Mouse (Mus musculus): ENCODE measurements around the gene Ccl28. TPM values are rescaled to one million over a fixed set of nuclear protein-coding genes. Genes with fewer than 3 reads are reported as not detected.
A peak's percentile ranks its signal among the peaks of the same experiment; 100 is the strongest.
"Not testable (repeated sequence)": the region's sequence is repeated elsewhere in the genome, so short reads cannot be mapped to it uniquely, and the experiment has no call there.

The Ccl28 gene
- not detected for total RNA-seq (2021)

DNA sequence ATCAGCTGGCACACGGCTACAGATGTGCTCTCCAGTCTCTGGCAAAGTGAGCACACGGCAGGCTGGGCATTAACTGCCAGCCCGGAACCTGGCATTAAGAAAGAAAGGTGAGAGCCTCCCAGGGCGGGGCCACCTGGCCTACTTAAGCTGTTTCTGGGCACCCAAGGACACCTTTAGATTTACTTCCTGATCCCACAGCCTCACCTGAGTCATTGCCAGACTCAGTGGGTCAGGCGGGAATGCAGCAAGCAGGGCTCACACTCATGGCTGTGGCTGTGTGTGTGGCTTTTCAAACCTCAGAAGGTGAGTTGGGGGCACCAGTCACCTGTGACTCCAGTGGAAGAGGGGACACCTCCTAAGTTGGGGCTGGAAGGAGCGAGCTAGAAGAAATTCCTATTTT, at the start of gene Ccl28:
Gene Ccl28, plus strand, starts transcription at position 186 of the 400 bp plus-strand sequence.
- intact Hi-C loops (cut with DNase I), result no loop called here
- no peak for DNase-seq

- DNase-seq; intact Hi-C loops (cut with DNase I): not testable (repeated sequence)
Observed at GRCm38 (mm10) chr13:119596321-119597211, 27.1 kb upstream of the Ccl28 start.

DNA sequence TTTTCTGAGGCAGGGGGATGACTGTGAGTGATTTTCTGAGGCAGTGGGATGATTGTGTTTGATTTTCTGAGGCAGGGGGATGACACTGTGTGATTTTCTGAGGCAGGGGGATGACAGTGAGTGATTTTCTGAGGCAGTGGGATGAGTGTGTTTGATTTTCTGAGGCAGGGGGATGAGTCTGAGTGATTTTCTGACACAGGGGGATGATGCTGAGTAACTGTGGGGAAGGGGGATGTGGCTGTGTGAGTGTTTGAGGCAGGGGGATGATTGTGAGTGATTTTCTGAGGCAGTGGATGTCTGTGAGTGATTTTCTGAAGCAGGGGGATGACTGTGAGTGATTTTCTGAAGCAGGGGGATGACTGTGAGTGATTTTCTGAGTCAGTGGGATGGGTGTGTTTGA, 25.2 kb upstream of the Ccl28 start:
- not testable (repeated sequence) for DNase-seq

GRCm38 (mm10) chr13:119599066-119599465, 24.6 kb upstream of the Ccl28 start:
- DNase-seq; intact Hi-C loops (cut with DNase I): not testable (repeated sequence)

More for the DNA sequence above, 25.2 kb upstream of the Ccl28 start:
- intact Hi-C loops (cut with DNase I), result not testable (repeated sequence)

DNA sequence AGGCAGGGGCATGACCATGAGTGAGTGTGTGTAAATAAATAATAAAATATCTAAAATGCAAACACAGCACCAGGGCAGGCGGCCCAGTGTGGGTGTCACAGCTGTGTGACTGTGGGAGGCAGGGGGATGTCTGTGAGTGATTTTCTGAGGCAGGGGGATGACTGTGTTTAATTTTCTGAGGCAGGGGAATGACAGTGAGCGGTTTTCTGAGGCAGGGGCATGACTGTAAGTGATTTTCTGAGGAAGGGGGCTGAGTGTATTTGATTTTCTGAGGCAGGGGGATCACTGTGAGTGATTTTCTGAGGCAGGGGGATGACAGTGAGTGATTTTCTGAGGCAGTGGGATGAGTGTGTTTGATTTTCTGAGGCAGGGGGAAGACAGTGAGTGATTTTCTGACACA, 24.1 kb upstream of the Ccl28 start:
- DNase-seq, result not testable (repeated sequence)

DNA sequence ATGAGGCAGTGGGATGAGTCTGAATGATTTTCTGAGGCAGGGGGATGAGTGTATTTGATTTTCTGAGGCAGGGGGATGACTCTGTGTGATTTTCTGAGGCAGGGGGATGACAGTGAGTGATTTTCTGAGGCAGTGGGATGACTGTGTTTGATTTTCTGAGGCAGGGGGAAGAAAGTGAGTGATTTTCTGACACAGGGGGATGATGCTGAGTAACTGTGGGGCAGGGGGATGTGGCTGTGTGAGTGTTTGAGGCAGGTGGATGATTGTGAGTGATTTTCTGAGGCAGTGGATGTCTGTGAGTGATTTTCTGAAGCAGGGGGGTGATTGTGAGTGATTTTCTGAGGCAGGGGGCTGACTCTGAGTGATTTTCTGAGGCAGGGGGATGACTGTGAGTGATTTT, 23.5 kb upstream of the Ccl28 start:
- peak in 1 of 2 experiments; percentile 31 for DNase-seq
- intact Hi-C loops (cut with DNase I), result not testable (repeated sequence)

More for the DNA sequence above, 24.1 kb upstream of the Ccl28 start:
- intact Hi-C loops (cut with DNase I), result not testable (repeated sequence)

DNA sequence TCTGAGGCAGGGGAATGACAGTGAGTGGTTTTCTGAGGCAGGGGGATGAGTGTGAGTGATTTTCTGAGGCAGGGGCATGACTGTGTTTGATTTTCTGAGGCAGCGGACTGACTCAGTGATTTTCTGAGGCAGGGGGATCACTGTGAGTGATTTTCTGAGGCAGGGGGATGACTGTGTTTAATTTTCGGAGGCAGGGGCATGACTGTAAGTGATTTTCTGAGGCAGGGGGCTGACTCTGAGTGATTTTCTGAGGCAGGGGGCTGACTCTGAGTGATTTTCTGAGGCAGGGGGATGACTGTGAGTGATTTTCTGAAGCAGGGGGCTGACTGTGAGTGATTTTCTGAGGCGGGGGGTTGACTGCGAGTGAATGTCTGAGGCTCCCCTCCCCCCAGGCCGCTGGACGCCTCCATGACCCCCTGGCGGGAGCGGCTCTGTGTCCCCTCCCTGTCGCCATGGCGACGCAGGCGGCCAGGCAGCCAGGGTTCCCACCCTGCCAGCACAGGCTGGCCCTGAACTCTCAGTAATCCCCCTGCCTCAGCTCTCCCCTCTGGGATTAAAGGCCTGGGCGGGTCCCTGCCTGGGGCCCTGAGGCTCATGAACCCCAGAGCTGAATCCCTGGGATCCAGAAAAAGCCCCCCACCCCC, 20.8 kb upstream of the Ccl28 start:
- DNase-seq, result peak in 1 of 2 experiments; percentile 37
- intact Hi-C loops (cut with DNase I), result not testable (repeated sequence)

- intact Hi-C loops (cut with DNase I); DNase-seq: not testable (repeated sequence)
Observed at GRCm38 (mm10) chr13:119603890-119604289, 19.7 kb upstream of the Ccl28 start.

GRCm38 (mm10) chr13:119604322-119604721, 19.3 kb upstream of the Ccl28 start:
- intact Hi-C loops (cut with DNase I); DNase-seq: not testable (repeated sequence)

GRCm38 (mm10) chr13:119618841-119619240, 4.8 kb upstream of the Ccl28 start:
- intact Hi-C loops (cut with DNase I), result no loop called here

GRCm38 (mm10) chr13:119619735-119620134, 3.9 kb upstream of the Ccl28 start:
- DNase-seq, result no peak
- intact Hi-C loops (cut with DNase I), result no loop called here

More at GRCm38 (mm10) chr13:119618841-119619240, 4.8 kb upstream of the Ccl28 start:
- no peak for DNase-seq

- DNase-seq, result peak in 1 of 2 experiments; percentile 14
- intact Hi-C loops (cut with DNase I), result not testable (repeated sequence)
Observed at GRCm38 (mm10) chr13:119625952-119626351, 2.3 kb downstream of the Ccl28 start.

DNA sequence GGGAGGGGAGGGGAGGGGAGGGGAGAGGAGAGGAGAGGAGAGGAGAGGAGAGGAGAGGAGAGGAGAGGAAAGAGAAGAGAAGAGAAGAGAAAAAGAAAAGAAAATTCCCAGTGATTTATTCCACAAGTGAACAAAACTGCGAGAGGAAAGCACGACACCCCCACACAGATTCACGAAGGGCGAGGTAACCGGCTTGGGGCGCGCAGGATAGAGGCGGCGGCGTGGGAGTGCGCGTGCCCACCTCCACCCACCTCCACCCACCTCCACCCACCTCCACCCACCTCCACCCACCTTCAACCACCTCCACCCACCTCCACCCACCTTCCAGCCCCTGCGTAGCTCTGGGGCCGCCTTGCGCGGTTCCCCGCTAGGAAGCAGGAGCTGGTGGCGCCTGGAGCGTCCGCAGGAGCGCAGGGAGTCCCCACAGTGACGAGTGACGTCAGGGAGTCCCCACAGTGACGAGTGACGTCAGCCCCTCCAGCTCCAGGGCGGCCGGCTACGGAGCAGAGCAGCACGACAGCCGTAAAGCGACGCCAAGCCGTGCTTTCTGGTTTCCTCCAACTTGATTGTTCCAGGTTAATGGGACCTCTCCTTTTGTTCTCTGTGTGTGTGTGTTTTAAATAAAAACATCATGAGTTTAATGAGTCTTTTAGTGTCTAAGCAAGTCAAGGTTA, 8.0 kb downstream of the Ccl28 start:
- peak; percentile 74 to 77 for DNase-seq
- intact Hi-C loops (cut with DNase I), result no loop called here

GRCm38 (mm10) chr13:119632156-119632548, 8.5 kb downstream of the Ccl28 start:
- intact Hi-C loops (cut with DNase I), result no loop called here
- DNase-seq, result no peak

DNA sequence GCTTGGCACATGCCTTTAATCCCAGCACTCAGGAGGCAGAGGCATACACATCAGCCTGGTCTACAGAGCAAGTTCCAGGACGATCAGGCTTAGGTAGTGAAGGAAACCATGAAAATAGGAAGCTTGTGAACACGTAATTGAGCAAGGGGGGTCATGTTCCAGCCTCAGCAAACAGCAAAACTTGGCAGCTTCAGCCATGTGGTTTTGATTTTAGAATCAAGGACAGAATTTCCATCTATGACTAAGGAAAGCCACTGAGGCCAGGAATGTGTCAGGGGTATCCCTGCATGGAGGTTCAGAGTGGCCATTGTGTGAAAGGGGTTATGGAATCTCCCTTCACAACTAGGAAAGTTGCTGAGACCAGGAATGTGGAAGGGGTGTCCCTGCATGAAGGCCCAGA, 11.9 kb downstream of the Ccl28 start:
- DNase-seq, result no peak
- intact Hi-C loops (cut with DNase I), result no loop called here

DNA sequence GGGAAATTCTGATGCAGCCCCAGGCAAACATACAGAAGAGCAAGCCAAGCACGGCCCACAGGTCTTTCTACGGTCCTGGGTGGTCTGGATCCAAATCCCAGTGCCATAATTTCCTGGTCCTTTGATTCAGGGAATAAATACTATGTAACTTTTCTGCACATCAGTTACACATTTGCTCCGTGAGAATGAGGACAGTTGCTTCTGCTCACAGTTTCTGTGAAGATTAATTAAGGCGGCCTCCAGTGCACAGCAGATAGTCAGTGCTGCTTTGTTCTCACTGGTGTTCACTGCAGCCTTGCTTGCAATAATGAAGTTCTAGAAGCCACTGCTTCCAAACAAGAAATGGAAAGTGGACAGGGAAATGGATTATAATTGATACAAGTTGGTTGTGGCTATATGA, 14.2 kb downstream of the Ccl28 start:
- no peak for DNase-seq
- intact Hi-C loops (cut with DNase I), result loop anchor here (2.0 kb wide), 1 partner anchor 99 kb away; no protein-coding TSS in a partner anchor

GRCm38 (mm10) chr13:119638449-119638848, 14.8 kb downstream of the Ccl28 start:
- DNase-seq, result no peak
- intact Hi-C loops (cut with DNase I), result loop anchor here (2.0 kb wide), 1 partner anchor 98 kb away; no protein-coding TSS in a partner anchor

DNA sequence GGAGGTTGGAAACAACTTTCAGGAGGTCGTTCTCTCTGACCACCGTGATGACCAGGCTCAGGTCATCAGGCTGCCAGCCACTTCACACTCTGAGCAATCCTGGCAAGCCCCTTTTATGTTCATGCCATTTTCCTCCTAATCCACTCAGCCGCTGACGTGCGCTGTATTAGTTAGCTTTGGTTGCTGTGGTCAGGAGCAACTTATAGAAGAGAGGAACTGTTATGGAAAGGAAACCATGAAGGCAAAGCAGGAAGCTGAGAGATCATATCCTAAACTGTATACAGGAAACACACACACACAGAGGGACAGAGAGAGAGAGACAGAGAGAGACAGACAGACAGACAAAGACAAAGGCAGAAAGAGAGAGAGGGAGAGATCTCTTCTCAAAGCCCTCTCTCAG, 15.7 kb downstream of the Ccl28 start:
- DNase-seq, result no peak
- intact Hi-C loops (cut with DNase I), result loop anchor here (2.0 kb wide), 1 partner anchor 97 kb away; no protein-coding TSS in a partner anchor

- peak in 1 of 2 experiments; percentile 23 for DNase-seq
- intact Hi-C loops (cut with DNase I), result loop anchor here (2.0 to 5.0 kb wide), 2 partner anchors 82 to 160 kb away; no protein-coding TSS in a partner anchor
Observed at GRCm38 (mm10) chr13:119640504-119640903, 16.9 kb downstream of the Ccl28 start.

GRCm38 (mm10) chr13:119641145-119641544, 17.5 kb downstream of the Ccl28 start:
- DNase-seq, result no peak
- intact Hi-C loops (cut with DNase I), result loop anchor here (2.0 to 5.0 kb wide), 2 partner anchors 81 to 160 kb away; no protein-coding TSS in a partner anchor

Measured in heart, postnatal 36 days (tissue).